Mouse (Mus musculus) hindbrain, embryonic 16.5 days (tissue): ENCODE results near the gene F5. TPM values are rescaled to one million over a fixed set of nuclear protein-coding genes. Genes with fewer than 3 reads are reported as not detected.
A peak's percentile ranks its signal among the peaks of the same experiment; 100 is the strongest.

Experiments used
- ATAC-seq: fragments of 200-750 bp; cut with Nextera tagmentation; 2 replicates; pipeline ENCODE4 v1.8.0; 2017; ENCODE audit warnings: moderate TSS enrichment, moderate library complexity
- H3K27ac ChIP-seq: fragments of 300-500 bp; sonication (generic); 2 replicates; pipeline ENCODE4 v1.5.1; 2014; ENCODE audit warnings: low read depth, mild to moderate bottlenecking, control low read depth, low read length, moderate library complexity
- H3K27me3 ChIP-seq: fragments of 300-500 bp; sonication (generic); replicated peaks from 2 replicates; pipeline ENCODE4 v1.6.1; 2014; ENCODE audit warnings: low read length; ENCODE audit not compliant: control insufficient read depth, insufficient read depth
- H3K36me3 ChIP-seq: fragments of 300-500 bp; sonication (generic); 2 replicates; pipeline ENCODE4 v1.6.1; 2014; ENCODE audit warnings: mild to moderate bottlenecking, low read length, moderate library complexity, mixed read lengths; ENCODE audit not compliant: control insufficient read depth, insufficient read depth
- H3K4me1 ChIP-seq: fragments of 300-500 bp; sonication (generic); 2 replicates; pipeline ENCODE4 v1.6.1; 2014; ENCODE audit warnings: low read depth, low read length; ENCODE audit not compliant: control insufficient read depth, insufficient read depth
- H3K4me2 ChIP-seq: fragments of 300-500 bp; sonication (generic); 2 replicates; pipeline ENCODE4 v1.6.1; 2014; ENCODE audit warnings: mild to moderate bottlenecking, low read length, control low read depth, moderate library complexity
- H3K4me3 ChIP-seq: fragments of 300-500 bp; sonication (generic); 2 replicates; pipeline ENCODE4 v1.5.1; 2014; ENCODE audit warnings: mild to moderate bottlenecking, low read length, control low read depth, moderate library complexity
- H3K9ac ChIP-seq: fragments of 300-500 bp; sonication (generic); 2 replicates; pipeline ENCODE4 v1.6.1; 2014; ENCODE audit warnings: low read depth, mild to moderate bottlenecking, control low read depth, low read length, moderate library complexity
- H3K9me3 ChIP-seq: fragments of 300-500 bp; sonication (generic); 2 replicates; pipeline ENCODE4 v1.6.1; 2014; ENCODE audit warnings: mild to moderate bottlenecking, low read length, moderate library complexity; ENCODE audit not compliant: control insufficient read depth
- WGBS: fragments of 180-500 bp; shearing (Covaris S2); extraction: QIAGEN DNeasy Blood & Tissue Kit; methylation state at CpG from one replicate; pipeline ENCODE4 v1.1.7; 2014; 5-methylcytosine and 5-hydroxymethylcytosine counted together
- polyA plus RNA-seq: library from polyadenylated mRNA; unstranded; fragments of >200 nt; fragmentation: Nextera tagmentation; extraction: Ambion mirVana; gene quantifications from 2 replicates; pipeline ENCODE4 v1.2.1, GENCODE M21; 2015

The F5 gene
- polyA plus RNA-seq, 1 experiment from 2014 or later: 0.09 TPM

DNA sequence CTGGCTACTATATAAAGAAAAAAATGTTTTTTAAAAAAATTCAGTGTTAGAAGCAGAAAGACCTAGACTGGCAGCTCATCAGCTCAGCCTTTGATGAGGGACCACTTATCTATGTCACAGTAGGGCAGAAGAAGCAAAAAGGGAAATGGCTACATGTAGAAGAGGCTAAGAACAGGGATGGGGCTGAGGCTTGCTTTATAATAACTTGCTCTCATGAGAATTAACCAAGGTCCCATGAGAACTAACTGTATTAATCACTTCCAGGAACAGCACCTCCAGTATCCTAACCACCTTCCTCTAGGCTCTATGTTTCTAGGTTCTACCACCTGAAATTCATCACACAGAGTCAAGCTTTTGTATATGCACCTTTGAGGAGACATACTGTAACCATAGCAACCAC lies 25.2 kb downstream of the F5 start:
- ATAC-seq: no peak
- Histone ChIP-seq H3K4me3 (no peak overlapping the region), H3K9ac (no peak overlapping the region), H3K9me3 (no peaks in the 10 kb centered on the region), H3K4me2 (no peak overlapping the region), H3K36me3 (no peaks in the 10 kb centered on the region), H3K27me3 (no peaks in the 10 kb centered on the region), H3K27ac (no peak overlapping the region), H3K4me1 (no peaks in the 10 kb centered on the region)

DNA sequence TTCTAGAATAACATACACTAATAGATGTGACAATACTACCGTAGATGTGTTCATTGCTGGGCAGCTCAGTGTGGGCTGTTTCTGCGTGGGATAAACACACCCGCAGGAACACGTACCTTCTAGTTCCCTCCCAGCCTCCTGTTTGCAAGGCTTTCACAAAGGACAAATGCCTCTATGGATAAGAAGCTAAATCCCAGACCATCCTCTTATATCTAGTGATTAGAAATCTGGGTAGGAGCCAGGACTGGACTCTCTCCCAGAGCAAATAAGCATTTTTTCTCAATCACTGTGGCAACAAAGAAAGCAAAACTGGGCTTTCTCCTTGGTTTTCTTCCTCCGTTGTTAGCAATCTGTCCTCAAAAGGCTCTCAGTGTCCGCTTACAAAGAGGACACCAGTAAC lies 26.8 kb downstream of the F5 start:
- no peak overlapping the region for H3K4me2 ChIP-seq
- 76% methylated on average over 6 of the region's 6 CpGs for WGBS
- ATAC-seq: no peak
- no peak overlapping the region for H3K4me3 ChIP-seq
- no peak overlapping the region for H3K27ac ChIP-seq
- no peak overlapping the region for H3K9ac ChIP-seq
- no peaks in the 10 kb centered on the region for H3K4me1 ChIP-seq
- no peaks in the 10 kb centered on the region for H3K9me3 ChIP-seq
- no peaks in the 10 kb centered on the region for H3K27me3 ChIP-seq
- H3K36me3 ChIP-seq: no peaks in the 10 kb centered on the region

DNA sequence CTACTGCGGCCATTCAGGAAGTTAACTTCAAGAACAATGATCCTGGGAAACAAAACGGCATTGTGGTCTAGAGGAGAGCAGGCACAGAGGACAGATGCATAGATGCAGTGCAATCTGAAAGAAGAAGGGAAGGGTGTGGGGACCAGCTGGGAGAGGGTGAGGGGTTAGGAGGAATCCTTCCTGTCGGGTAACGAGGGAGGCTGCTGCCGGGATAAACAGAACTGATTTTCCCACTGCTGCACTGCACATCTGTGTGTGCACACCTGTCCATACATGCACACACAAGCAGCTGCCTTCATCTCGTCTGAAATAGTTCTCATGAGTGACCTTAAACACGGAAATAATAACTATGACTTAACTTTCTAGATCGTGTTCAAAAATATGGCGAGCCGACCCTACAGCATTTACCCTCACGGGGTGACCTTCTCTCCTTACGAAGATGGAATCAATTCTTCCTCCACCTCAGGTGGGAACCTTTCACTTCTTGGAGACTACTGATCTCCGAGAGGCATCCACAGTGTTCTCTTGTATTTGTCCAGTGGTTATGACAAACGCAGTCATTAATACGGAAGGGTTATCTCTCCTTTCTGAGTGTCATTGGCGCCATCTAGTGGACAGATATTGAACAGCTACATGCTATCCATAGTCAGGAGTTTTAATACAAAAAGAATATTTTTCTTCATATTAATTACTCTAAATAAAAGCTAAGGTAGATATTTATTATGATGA lies 32.7 kb downstream of the F5 start:
- Histone ChIP-seq H3K4me1 (peaks cover 3% of the 10 kb centered on the region; the same call in 1 of the 2 replicates), H3K4me3 (peak overlapping the region; percentile 14), H3K36me3 (no peaks in the 10 kb centered on the region), H3K9ac (0 out of 2 replicates have a peak overlapping the region, but pooled peaks have one; percentile 3), H3K4me2 (peak overlapping the region; percentile 50), H3K27me3 (no peaks in the 10 kb centered on the region), H3K9me3 (no peaks in the 10 kb centered on the region), H3K27ac (no peak overlapping the region)
- WGBS: 47% methylated on average over 16 of the region's 16 CpGs
- peak; percentile 95 for ATAC-seq

DNA sequence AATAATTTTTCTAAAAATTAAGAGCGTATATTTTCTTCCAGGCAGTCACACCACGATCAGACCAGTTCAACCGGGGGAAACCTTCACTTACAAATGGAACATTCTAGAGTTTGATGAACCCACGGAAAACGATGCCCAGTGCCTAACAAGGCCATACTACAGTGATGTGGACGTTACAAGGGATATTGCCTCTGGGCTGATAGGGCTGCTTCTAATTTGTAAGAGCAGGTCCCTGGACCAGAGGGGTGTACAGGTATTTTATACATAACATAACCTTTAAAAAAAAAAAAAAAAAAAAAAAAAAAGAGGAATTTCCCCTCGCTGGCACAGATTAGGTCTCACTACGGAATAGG lies 33.2 kb downstream of the F5 start:
- ATAC-seq: peak; percentile 64; the same call in 1 of the 2 replicates
- peaks cover 3% of the 10 kb centered on the region; the same call in 1 of the 2 replicates for H3K4me1 ChIP-seq
- no peak overlapping the region for H3K27ac ChIP-seq
- H3K36me3 ChIP-seq: no peaks in the 10 kb centered on the region
- 47% methylated on average over 8 of the region's 8 CpGs for WGBS
- no peaks in the 10 kb centered on the region for H3K9me3 ChIP-seq
- no peak overlapping the region for H3K9ac ChIP-seq
- H3K27me3 ChIP-seq: no peaks in the 10 kb centered on the region
- no peak overlapping the region for H3K4me3 ChIP-seq
- no peak overlapping the region for H3K4me2 ChIP-seq

DNA sequence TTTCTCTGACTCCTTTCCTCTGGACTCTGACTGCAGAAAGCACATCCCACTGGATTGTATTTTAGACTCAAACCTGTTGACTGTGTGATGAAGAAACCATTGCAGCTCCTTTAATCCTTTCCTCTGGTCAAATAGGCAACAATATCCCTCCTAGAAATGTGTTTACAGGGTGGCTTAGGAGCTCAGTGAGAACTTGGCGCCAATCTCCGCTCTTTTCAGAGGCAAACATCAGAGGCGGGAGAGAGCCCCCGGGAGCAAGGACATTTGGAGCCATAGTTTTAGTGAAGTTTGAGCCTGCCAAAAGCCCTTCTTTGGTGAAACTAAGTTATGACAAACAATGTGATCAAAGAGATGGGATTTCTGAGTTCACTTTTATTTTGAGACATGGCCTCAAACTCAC lies 33.7 kb downstream of the F5 start:
- H3K4me2 ChIP-seq: no peak overlapping the region
- 59% methylated on average over 4 of the region's 4 CpGs for WGBS
- no peaks in the 10 kb centered on the region for H3K36me3 ChIP-seq
- peaks cover 3% of the 10 kb centered on the region; the same call in 1 of the 2 replicates for H3K4me1 ChIP-seq
- H3K9ac ChIP-seq: no peak overlapping the region
- H3K4me3 ChIP-seq: no peak overlapping the region
- H3K27me3 ChIP-seq: no peaks in the 10 kb centered on the region
- no peak overlapping the region for H3K27ac ChIP-seq
- H3K9me3 ChIP-seq: no peaks in the 10 kb centered on the region
- no peak for ATAC-seq

DNA sequence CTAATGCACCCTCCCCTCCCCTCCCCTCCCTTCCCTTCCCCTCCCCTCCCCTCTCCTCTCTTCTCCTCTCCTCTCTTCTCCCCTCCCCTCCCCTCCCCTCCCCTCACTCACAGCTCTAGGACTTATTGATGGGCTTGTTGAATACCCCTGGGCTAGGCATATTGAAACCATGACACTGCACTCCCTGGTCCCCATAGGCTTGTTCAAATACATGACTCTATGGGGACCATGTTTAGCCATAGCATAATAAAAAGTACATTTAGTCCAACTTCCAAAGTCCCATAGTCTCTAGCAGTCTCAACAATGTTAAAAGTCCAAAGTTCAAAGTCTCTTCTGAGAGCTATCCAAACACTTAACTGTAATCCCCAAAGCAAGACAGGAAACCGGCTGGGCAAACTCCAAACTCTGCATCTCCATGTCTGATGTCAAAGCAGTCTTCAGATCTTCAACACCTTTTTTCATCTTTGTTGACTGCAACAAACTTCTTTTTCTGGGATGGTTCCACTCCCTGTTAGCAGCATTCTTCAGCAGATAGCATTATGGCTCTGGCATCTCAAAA lies 35.4 kb downstream of the F5 start:
- Histone ChIP-seq H3K4me2 (no peak overlapping the region), H3K4me1 (peaks cover 3% of the 10 kb centered on the region; the same call in 1 of the 2 replicates), H3K36me3 (no peaks in the 10 kb centered on the region), H3K27me3 (no peaks in the 10 kb centered on the region), H3K9me3 (no peaks in the 10 kb centered on the region), H3K9ac (no peak overlapping the region), H3K27ac (no peak overlapping the region), H3K4me3 (no peak overlapping the region)
- no peak for ATAC-seq
- WGBS: 95% methylated on average over 1 of the region's 1 CpGs

DNA sequence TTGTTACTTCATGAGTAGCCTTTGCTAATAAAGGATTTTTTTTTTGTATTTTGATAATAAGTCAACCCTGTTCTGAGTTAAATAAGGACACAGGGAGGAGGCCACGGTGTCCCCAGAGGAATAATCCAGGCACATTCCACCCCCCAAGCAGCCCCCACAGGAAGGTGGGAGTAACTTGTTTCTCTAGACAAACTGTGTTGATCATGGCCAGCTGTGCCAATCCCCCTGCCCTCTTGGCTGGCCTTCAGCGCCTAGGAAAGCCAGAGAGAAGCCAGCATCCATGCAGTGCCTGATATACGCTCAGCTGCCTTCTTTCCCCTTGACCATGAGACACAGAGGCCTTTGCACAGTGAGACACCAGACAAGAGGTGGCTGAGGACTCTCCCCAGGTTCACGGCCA lies 47.9 kb downstream of the F5 start:
- no peaks in the 10 kb centered on the region for H3K4me1 ChIP-seq
- H3K9me3 ChIP-seq: peaks cover 4% of the 10 kb centered on the region
- WGBS: 97% methylated on average over 4 of the region's 4 CpGs
- no peak overlapping the region for H3K4me3 ChIP-seq
- no peak overlapping the region for H3K9ac ChIP-seq
- no peak for ATAC-seq
- H3K4me2 ChIP-seq: no peak overlapping the region
- no peaks in the 10 kb centered on the region for H3K27me3 ChIP-seq
- H3K27ac ChIP-seq: no peak overlapping the region
- no peaks in the 10 kb centered on the region for H3K36me3 ChIP-seq

DNA sequence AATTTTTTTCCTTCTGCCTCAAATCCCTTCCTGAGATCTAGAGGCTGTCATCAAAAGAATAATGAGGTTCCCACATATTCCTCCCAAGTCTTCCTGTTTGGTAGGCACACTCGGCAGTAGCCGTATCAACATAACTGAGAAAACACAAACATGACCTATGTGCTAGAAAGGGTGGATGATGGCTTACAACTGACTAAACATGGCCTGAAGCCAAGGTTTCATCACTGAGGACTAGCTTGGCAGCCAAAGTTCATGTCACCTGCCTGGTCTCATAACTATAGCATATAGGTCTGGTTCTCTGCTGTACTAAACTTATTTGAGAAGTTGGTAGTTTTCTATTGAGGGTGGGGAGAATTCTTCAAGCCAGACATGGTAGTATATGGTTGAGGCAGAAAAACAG lies 56.8 kb downstream of the F5 start:
- 90% methylated on average over 2 of the region's 2 CpGs for WGBS
- no peak overlapping the region for H3K27ac ChIP-seq
- H3K4me3 ChIP-seq: no peak overlapping the region
- H3K36me3 ChIP-seq: no peaks in the 10 kb centered on the region
- no peak for ATAC-seq
- H3K27me3 ChIP-seq: no peaks in the 10 kb centered on the region
- no peak overlapping the region for H3K4me2 ChIP-seq
- H3K9ac ChIP-seq: no peak overlapping the region
- no peaks in the 10 kb centered on the region for H3K4me1 ChIP-seq
- no peaks in the 10 kb centered on the region for H3K9me3 ChIP-seq

DNA sequence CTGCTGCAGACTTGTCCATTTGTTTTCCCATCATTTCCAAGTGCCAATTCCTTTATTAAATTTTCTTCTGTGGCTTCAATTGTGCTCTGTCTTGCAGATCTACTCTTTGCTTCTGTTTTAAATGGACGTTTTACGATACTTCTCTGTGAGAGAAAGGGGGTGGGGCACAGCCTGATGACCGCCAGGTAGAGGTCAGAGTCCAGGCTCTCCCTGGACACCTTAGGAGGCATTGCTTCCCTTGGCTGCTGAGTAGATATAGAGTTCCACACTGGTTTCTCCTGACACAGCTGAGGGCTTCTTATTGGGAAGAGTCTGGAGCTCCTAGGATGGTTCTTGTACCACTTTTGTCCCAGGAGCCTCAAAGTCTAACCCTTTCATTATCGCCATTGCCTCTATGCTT lies 59.3 kb downstream of the F5 start:
- 89% methylated on average over 4 of the region's 4 CpGs for WGBS
- Histone ChIP-seq H3K27me3 (no peaks in the 10 kb centered on the region), H3K9ac (no peak overlapping the region), H3K4me1 (peaks cover 2% of the 10 kb centered on the region; the same call in 1 of the 2 replicates), H3K27ac (no peak overlapping the region), H3K9me3 (no peaks in the 10 kb centered on the region), H3K36me3 (no peaks in the 10 kb centered on the region), H3K4me3 (no peak overlapping the region), H3K4me2 (no peak overlapping the region)
- ATAC-seq: no peak
